Mouse (Mus musculus): ENCODE results near the gene Mef2b. TPM values are rescaled to one million over a fixed set of nuclear protein-coding genes. Genes with fewer than 3 reads are reported as not detected.
"Not testable (repeated sequence)": the region's sequence is repeated elsewhere in the genome, so short reads cannot be mapped to it uniquely, and the experiment has no call there.

Mef2b gene
- total RNA-seq, 2 experiments from 2014 or later, result 0.61 to 0.64 TPM

GRCm38 (mm10) chr8:70211726-70212111 lies 72.2 kb downstream of the Mef2b start:
- intact Hi-C loops (cut with DNase I), result no loop called here
- peak in 1 of 2 experiments; percentile 59 for DNase-seq (ENCODE audit: low spot score in 2 of 2)

DNA sequence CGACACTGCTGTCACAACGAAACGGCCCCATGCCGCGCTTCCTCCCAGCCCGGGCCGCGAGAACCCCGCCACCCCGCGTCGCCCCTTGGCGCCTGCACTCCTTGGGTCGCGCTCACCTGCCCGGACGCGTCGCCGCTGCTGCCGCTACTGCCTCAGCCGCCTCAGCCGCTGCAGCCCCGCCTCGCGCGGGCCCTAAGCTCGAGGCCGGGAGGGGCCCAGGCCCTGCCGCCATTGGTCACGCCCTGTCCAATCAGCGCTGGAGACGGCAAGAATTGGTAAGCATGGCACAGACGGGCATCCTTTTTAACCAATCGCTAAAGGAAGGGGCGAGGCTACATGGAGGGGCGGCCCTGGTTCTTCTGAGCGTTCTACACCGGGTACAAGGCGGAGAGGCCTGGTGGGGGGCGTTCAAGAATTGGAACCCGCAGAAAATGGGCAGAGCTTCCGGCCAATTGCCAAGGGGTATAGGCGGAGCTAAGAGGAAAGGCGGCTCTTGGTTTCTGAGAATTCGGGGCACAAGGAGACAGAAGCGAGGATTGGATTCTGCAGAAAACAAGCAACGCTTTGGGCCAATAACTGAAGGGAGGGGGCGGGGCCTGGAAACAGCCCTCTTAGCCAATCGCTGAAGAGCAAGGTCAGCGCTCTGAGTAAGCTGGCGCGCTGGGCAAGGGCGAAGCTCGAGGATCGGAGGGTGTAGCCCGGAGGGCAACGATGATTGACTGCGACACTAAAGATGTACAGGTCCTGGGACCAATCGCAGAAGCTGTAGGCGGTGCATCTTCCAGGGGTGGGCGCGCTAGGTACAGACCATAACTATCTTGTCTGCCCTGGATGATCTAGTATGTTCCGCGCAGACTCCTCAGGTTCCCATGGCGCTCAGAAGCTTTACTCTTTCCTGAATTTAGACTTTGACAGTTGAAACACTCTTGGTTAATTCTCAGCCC lies 72.9 kb downstream of the Mef2b start, which contains the start of gene Slc25a42:
Slc25a42 (minus strand) TSS at position 194 of the 944 bp plus-strand sequence.
- intact Hi-C loops (cut with DNase I), result no loop called here
- peak; percentile 98 for DNase-seq (ENCODE audit: low spot score in 2 of 2)

DNA sequence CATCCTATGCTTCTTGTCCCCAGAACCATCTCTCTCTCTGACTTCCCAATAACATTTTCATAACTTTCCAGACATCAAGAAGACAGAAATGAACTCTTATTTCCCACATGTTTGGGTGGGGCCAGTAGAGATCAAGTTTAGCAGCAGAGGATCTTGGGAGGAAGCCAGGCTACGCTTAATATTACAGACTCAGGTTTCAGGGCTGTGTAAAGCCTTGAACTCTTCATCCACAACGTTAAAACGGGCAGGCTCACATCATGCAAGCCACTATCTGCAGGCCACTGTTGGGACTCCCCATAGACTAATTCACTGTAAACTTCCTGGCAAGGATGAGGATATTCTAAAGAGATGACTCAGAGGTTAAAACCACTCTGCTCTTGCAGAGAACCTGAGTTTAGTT lies 74.9 kb downstream of the Mef2b start:
- DNase-seq (ENCODE audit: low spot score in 2 of 2), result no peak
- intact Hi-C loops (cut with DNase I), result no loop called here

- intact Hi-C loops (cut with DNase I), result no loop called here
- DNase-seq (ENCODE audit: low spot score in 2 of 2), result no peak
Measured at GRCm38 (mm10) chr8:70215092-70215491, 75.6 kb downstream of the Mef2b start.

GRCm38 (mm10) chr8:70216161-70216560 lies 76.7 kb downstream of the Mef2b start:
- intact Hi-C loops (cut with DNase I); DNase-seq (ENCODE audit: low spot score in 2 of 2): not testable (repeated sequence)

- intact Hi-C loops (cut with DNase I), result no loop called here
- DNase-seq (ENCODE audit: low spot score in 2 of 2), result peak; percentile 59 to 64
Measured at GRCm38 (mm10) chr8:70216566-70216965, 77.1 kb downstream of the Mef2b start.

Small RNA genes lying within 50 kb of the gene (microRNA-seq; reads per million reads assigned to microRNA genes)
- 23.6 reads per million, percentile 42 among the genes with 10 or more reads in this experiment for gene Mir7066

Other genes with a start within 250 kb of the Mef2b start
- under 1 TPM in 1 of 2 experiments, not detected in 1; 0.32 TPM for gene Tssk6, start 237.5 kb upstream of the Mef2b start, total RNA-seq (2021)
- 100 to 1,000 TPM; 144 to 161 TPM for gene Ndufa13, start 237.2 kb upstream of the Mef2b start, total RNA-seq (2021)
- 10 to 100 TPM; 23.7 to 31.3 TPM for gene Yjefn3, start 237.0 kb upstream of the Mef2b start, total RNA-seq (2021)
- 10 to 100 TPM; 27.3 to 27.6 TPM for gene Gatad2a, start 143.3 kb upstream of the Mef2b start, total RNA-seq (2021)
- 10 to 100 TPM; 71.3 to 78.7 TPM for gene Mau2, start 97.0 kb upstream of the Mef2b start, total RNA-seq (2021)
- gene Sugp1, start 96.9 kb upstream of the Mef2b start, total RNA-seq (2021), result 10 to 100 TPM; 48.5 to 53.4 TPM
- gene Tm6sf2, start 66.8 kb upstream of the Mef2b start, total RNA-seq (2021), result 1 to 10 TPM; 1.5 TPM
- 10 to 100 TPM; 78.4 to 95.6 TPM for gene Hapln4, start 56.3 kb upstream of the Mef2b start, total RNA-seq (2021)
- 100 to 1,000 TPM; 192 to 201 TPM for gene Ncan, start 18.8 kb upstream of the Mef2b start, total RNA-seq (2021)
- 10 to 100 TPM; 18.5 to 27.4 TPM for gene Nr2c2ap, start 8.4 kb upstream of the Mef2b start, total RNA-seq (2021)
- 10 to 100 TPM; 12.7 to 16.7 TPM for gene Rfxank, start 557 bp upstream of the Mef2b start, total RNA-seq (2021)
- gene Borcs8, start 212 bp upstream of the Mef2b start, total RNA-seq (2021), result 10 to 100 TPM; 47.9 to 50.5 TPM
- 10 to 100 TPM; 42.9 to 60.1 TPM for gene Tmem161a, start 32.6 kb downstream of the Mef2b start, total RNA-seq (2021)
- gene Slc25a42, start 72.6 kb downstream of the Mef2b start, total RNA-seq (2021), result 10 to 100 TPM; 29.7 to 45.9 TPM
- gene Sugp2, start 94.5 kb downstream of the Mef2b start, total RNA-seq (2021), result 100 to 1,000 TPM; 105 to 126 TPM
- gene Armc6, start 94.8 kb downstream of the Mef2b start, total RNA-seq (2021), result 10 to 100 TPM; 37.4 to 42.2 TPM
- gene Homer3, start 143.1 kb downstream of the Mef2b start, total RNA-seq (2021), result 1 to 10 TPM; 9.1 to 9.6 TPM
- 10 to 100 TPM; 47.8 to 49.8 TPM for gene Ddx49, start 162.8 kb downstream of the Mef2b start, total RNA-seq (2021)
- gene Cope, start 162.8 kb downstream of the Mef2b start, total RNA-seq (2021), result 100 to 1,000 TPM; 124 to 139 TPM
- 100 to 1,000 TPM; 101 to 104 TPM for gene Cers1, start 176.1 kb downstream of the Mef2b start, total RNA-seq (2021)
- gene Gdf1, start 190.1 kb downstream of the Mef2b start, total RNA-seq (2021), result 10 to 100 TPM; 15.3 to 23.7 TPM
- 10 to 100 TPM; 59.2 to 66.3 TPM for gene Upf1, start 213.6 kb downstream of the Mef2b start, total RNA-seq (2021)
- gene Comp, start 233.8 kb downstream of the Mef2b start, total RNA-seq (2021), result under 1 TPM; 0.25 to 0.88 TPM